Mouse (Mus musculus) inflammation-experienced regulatory T-cells (primary cell): Measurements from ENCODE around the gene Nfil3. TPM values are rescaled to one million over a fixed set of nuclear protein-coding genes. Genes with fewer than 3 reads are reported as not detected.

Experiments
- polyA plus RNA-seq, 2 experiments: library from polyadenylated mRNA; unstranded; fragments of 100-300 nt; shearing (Covaris generic); gene quantifications; one replicate each; pipeline ENCODE4 v1.2.1; 2017

Nfil3 gene
- 10 to 100 TPM; 28.2 to 39.2 TPM for polyA plus RNA-seq

GRCm38 (mm10) chr13:52980951-52981421 lies at the start of gene Nfil3:
Gene Nfil3 (minus strand): TSS chr13:52981073.

GRCm38 (mm10) chr13:52929209-52930171 lies 51.4 kb downstream of the Nfil3 start, which contains the start of gene Auh:
Gene Auh (minus strand): TSS chr13:52929681.

Other genes with a start within 250 kb of the Nfil3 start
- 10 to 100 TPM; 71.5 to 75.4 TPM for gene Auh, start 51.4 kb downstream of the Nfil3 start, polyA plus RNA-seq